In the genomic region with DNA sequence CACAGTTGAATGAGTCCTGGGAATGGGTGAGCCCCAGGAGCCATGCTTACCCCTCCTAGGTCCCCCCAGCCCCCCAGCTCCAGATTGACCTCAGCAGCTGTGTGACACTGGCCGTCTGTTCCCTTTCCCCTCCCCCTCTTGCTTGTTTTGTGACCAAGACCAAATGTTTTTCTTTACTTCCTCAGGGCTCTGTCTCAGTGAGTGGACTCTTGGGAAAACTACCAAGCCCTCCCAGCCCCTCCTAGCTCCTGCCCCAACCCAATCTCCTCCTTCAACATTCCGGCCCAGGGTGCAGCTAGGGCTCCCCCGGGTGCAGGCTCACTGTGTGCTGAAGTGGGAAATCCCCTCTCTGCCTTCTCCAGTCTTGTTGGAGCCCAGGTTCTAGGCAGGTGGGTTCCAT, we compare ENCODE assay signal across 8 mouse cellular contexts. TPM values are rescaled to one million over a fixed set of nuclear protein-coding genes. Genes with fewer than 3 reads are reported as not detected.
DNase-seq lines count a peak whose midpoint lies in the region; ATAC-seq and TF ChIP-seq lines count a peak whose summit lies in the region.

No protein-coding gene starts in this region.

- TF ChIP-seq CTCF in layer of hippocampus, adult 2 months (conservative IDR thresholded peaks at IDR 0.05) = no peak
- no peak for TF ChIP-seq CTCF in midbrain, postnatal 0 days (IDR thresholded peaks at IDR 0.05)

- peak overlapping the region; percentile 32 for H3K9ac ChIP-seq in embryonic facial prominence, embryonic 11.5 days (replicated peaks; ENCODE audit: low read length)
- peak overlapping the region; percentile 79 for H3K9ac ChIP-seq in limb, embryonic 12.5 days (replicated peaks)
- H3K9ac ChIP-seq in midbrain, postnatal 0 days (replicated peaks; ENCODE audit: low read length, poor library complexity, severe bottlenecking) = 0 out of 2 replicates have a peak overlapping the region, but pooled peaks have one; percentile 14

- peak overlapping the region; percentile 94 for H3K4me3 ChIP-seq in layer of hippocampus, adult 2 months
- peak overlapping the region; percentile 93; the same call in 1 of the 2 replicates for H3K4me3 ChIP-seq in embryonic facial prominence, embryonic 11.5 days (ENCODE audit: low read depth, low read length)
- H3K4me3 ChIP-seq in limb, embryonic 12.5 days (replicated peaks) = peak overlapping the region; percentile 79
- H3K4me3 ChIP-seq in midbrain, postnatal 0 days (ENCODE audit: low read depth, low read length) = no peak overlapping the region

- ATAC-seq in embryonic facial prominence, embryonic 11.5 days (replicated peaks; ENCODE audit: insufficient number of reproducible peaks, low FRiP score, low TSS enrichment, low read depth) = no peak
- no peak for ATAC-seq in limb, embryonic 12.5 days (ENCODE audit: insufficient number of reproducible peaks, insufficient read depth, low FRiP score, low TSS enrichment, low read depth)
- ATAC-seq in midbrain, postnatal 0 days (ENCODE audit: low FRiP score) = no peak
- ATAC-seq in erythroid progenitor cell, adult 5-6 weeks (replicated peaks; ENCODE audit: low FRiP score, poor library complexity, severe bottlenecking) = no peak

- H3K27me3 ChIP-seq in embryonic facial prominence, embryonic 11.5 days (ENCODE audit: control insufficient read depth, insufficient read depth, low read length) = no peaks in the 10 kb centered on the region
- no peaks in the 10 kb centered on the region for H3K27me3 ChIP-seq in limb, embryonic 12.5 days
- no peaks in the 10 kb centered on the region for H3K27me3 ChIP-seq in midbrain, postnatal 0 days (ENCODE audit: insufficient read depth, low read length)

- intact Hi-C loops in heart, postnatal 36 days (cut with DNase I) = no loop called here

- DNase-seq in layer of hippocampus, adult 2 months (ENCODE audit: low spot score in 2 of 2) = no peak
- no peak for DNase-seq in layer of hippocampus, adult 8-10 months (ENCODE audit: low spot score in 2 of 2)
- no peak for DNase-seq in embryonic facial prominence, embryonic 11.5 days (ENCODE audit: low spot score)
- peak; percentile 40 to 53 for DNase-seq in heart, postnatal 36 days
- DNase-seq in midbrain, postnatal 0 days (ENCODE audit: low spot score) = no peak
- no peak for DNase-seq in retina, embryonic 14.5 days (ENCODE audit: low spot score)

- H3K4me1 ChIP-seq in embryonic facial prominence, embryonic 11.5 days (ENCODE audit: control insufficient read depth, insufficient read depth, low read length) = peaks cover 13% of the 10 kb centered on the region
- H3K4me1 ChIP-seq in limb, embryonic 12.5 days (replicated peaks) = peaks cover 34% of the 10 kb centered on the region
- H3K4me1 ChIP-seq in midbrain, postnatal 0 days (ENCODE audit: insufficient read depth, low read length) = peaks cover 10% of the 10 kb centered on the region

- peak overlapping the region; percentile 86 for H3K4me2 ChIP-seq in embryonic facial prominence, embryonic 11.5 days (ENCODE audit: low read depth, low read length)
- H3K4me2 ChIP-seq in limb, embryonic 12.5 days = peak overlapping the region; percentile 82
- H3K4me2 ChIP-seq in midbrain, postnatal 0 days (ENCODE audit: low read depth, low read length, poor library complexity, severe bottlenecking) = peak overlapping the region; percentile 2; the same call in 1 of the 2 replicates

- H3K36me3 ChIP-seq in embryonic facial prominence, embryonic 11.5 days (replicated peaks; ENCODE audit: control insufficient read depth, insufficient read depth, low read depth, low read length) = 0 out of 2 replicates have a peak, but pooled peaks cover 2% of the 10 kb centered on the region
- H3K36me3 ChIP-seq in limb, embryonic 12.5 days = peaks cover 39% of the 10 kb centered on the region
- H3K36me3 ChIP-seq in midbrain, postnatal 0 days (ENCODE audit: insufficient read depth, low read length) = peaks cover 16% of the 10 kb centered on the region

- WGBS in embryonic facial prominence, embryonic 11.5 days = 15% methylated on average over 3 of the region's 3 CpGs
- 24% methylated on average over 3 of the region's 3 CpGs for WGBS in limb, embryonic 12.5 days
- 39% methylated on average over 3 of the region's 3 CpGs for WGBS in midbrain, postnatal 0 days

- no peaks in the 10 kb centered on the region for H3K9me3 ChIP-seq in embryonic facial prominence, embryonic 11.5 days (replicated peaks; ENCODE audit: control insufficient read depth, low read length)
- H3K9me3 ChIP-seq in limb, embryonic 12.5 days = no peaks in the 10 kb centered on the region
- no peaks in the 10 kb centered on the region for H3K9me3 ChIP-seq in midbrain, postnatal 0 days (ENCODE audit: low read length)

- H3K27ac ChIP-seq in layer of hippocampus, adult 2 months = peak overlapping the region; percentile 94
- H3K27ac ChIP-seq in embryonic facial prominence, embryonic 11.5 days (replicated peaks; ENCODE audit: low read depth, low read length) = peak overlapping the region; percentile 56; the same call in 1 of the 2 replicates
- H3K27ac ChIP-seq in limb, embryonic 12.5 days = peak overlapping the region; percentile 92
- no peak overlapping the region for H3K27ac ChIP-seq in midbrain, postnatal 0 days (ENCODE audit: low read depth, low read length)

RNA-seq across cellular contexts. Expression of a gene that starts 1.6 kb away (rescaled TPM):
- 10 to 100 TPM; 15.5 to 19.7 TPM for total RNA-seq in layer of hippocampus, adult 2 months (2021)
- 10 to 100 TPM; 14.7 to 24.8 (median 19.2) TPM for total RNA-seq in layer of hippocampus, adult 8-10 months (2022)
- 3.7 and 4.8 TPM in 2 replicates for polyA plus RNA-seq in embryonic facial prominence, embryonic 11.5 days (2014; fragmentation: Nextera tagmentation; extraction: Ambion mirVana)
- 1 to 10 TPM; 3.9 to 4.9 TPM for total RNA-seq in heart, postnatal 36 days (2021)
- polyA plus RNA-seq in limb, embryonic 12.5 days (2016; fragmentation: Nextera tagmentation; extraction: Ambion mirVana) = 8.4 and 9.7 TPM in 2 replicates
- total RNA-seq in midbrain, postnatal 0 days (2014; rRNA removed) = 0.99 and 4.1 TPM in 2 replicates
- polyA plus RNA-seq in midbrain, postnatal 0 days (2015; fragmentation: Nextera tagmentation; extraction: Ambion mirVana) = 4.4 and 6.5 TPM in 2 replicates
- 17.3 and 25.2 TPM in 2 replicates for total RNA-seq in erythroid progenitor cell, adult 5-6 weeks (2015; ENCODE audit: low replicate concordance)
- total RNA-seq in erythroid progenitor cell, adult 5-6 weeks (2017; ENCODE audit: low replicate concordance) = 6.1 and 17.1 TPM in 2 replicates

RNA-seq across cellular contexts. Expression of a gene that starts 1.7 kb away (rescaled TPM):
- total RNA-seq in layer of hippocampus, adult 2 months (2021) = 10 to 100 TPM; 25.4 to 28.1 TPM
- total RNA-seq in layer of hippocampus, adult 8-10 months (2022) = 10 to 100 TPM; 18.8 to 26.8 (median 22.5) TPM
- 28.4 and 30.0 TPM in 2 replicates for polyA plus RNA-seq in embryonic facial prominence, embryonic 11.5 days (2014; fragmentation: Nextera tagmentation; extraction: Ambion mirVana)
- total RNA-seq in heart, postnatal 36 days (2021) = 10 to 100 TPM; 18.4 to 20.5 TPM
- polyA plus RNA-seq in limb, embryonic 12.5 days (2016; fragmentation: Nextera tagmentation; extraction: Ambion mirVana) = 36.0 and 37.6 TPM in 2 replicates
- 13.1 and 14.5 TPM in 2 replicates for total RNA-seq in midbrain, postnatal 0 days (2014; rRNA removed)
- polyA plus RNA-seq in midbrain, postnatal 0 days (2015; fragmentation: Nextera tagmentation; extraction: Ambion mirVana) = 13.1 and 15.9 TPM in 2 replicates
- total RNA-seq in erythroid progenitor cell, adult 5-6 weeks (2015; ENCODE audit: low replicate concordance) = 46.9 and 75.0 TPM in 2 replicates
- total RNA-seq in erythroid progenitor cell, adult 5-6 weeks (2017; ENCODE audit: low replicate concordance) = 32.0 and 37.7 TPM in 2 replicates

RNA-seq across cellular contexts. Expression of a gene that starts 1.8 kb away (rescaled TPM):
- total RNA-seq in layer of hippocampus, adult 2 months (2021) = under 1 TPM in 1 of 2 experiments, not detected in 1; 0.56 TPM
- total RNA-seq in layer of hippocampus, adult 8-10 months (2022) = under 1 TPM; 0.22 to 0.69 (median 0.34) TPM
- 0.13 TPM in 1 of 2 replicates, not detected in the other for polyA plus RNA-seq in embryonic facial prominence, embryonic 11.5 days (2014; fragmentation: Nextera tagmentation; extraction: Ambion mirVana)
- under 1 TPM; 0.16 to 0.31 TPM for total RNA-seq in heart, postnatal 36 days (2021)
- polyA plus RNA-seq in limb, embryonic 12.5 days (2016; fragmentation: Nextera tagmentation; extraction: Ambion mirVana) = 0.20 and 0.31 TPM in 2 replicates
- total RNA-seq in midbrain, postnatal 0 days (2014; rRNA removed) = 0.28 TPM in 1 of 2 replicates, not detected in the other
- 0.09 and 0.10 TPM in 2 replicates for polyA plus RNA-seq in midbrain, postnatal 0 days (2015; fragmentation: Nextera tagmentation; extraction: Ambion mirVana)
- not detected in 2 replicates for total RNA-seq in erythroid progenitor cell, adult 5-6 weeks (2015; ENCODE audit: low replicate concordance)
- total RNA-seq in erythroid progenitor cell, adult 5-6 weeks (2017; ENCODE audit: low replicate concordance) = not detected in 2 replicates

RNA-seq across cellular contexts. Expression of a gene that starts 10.5 kb away (rescaled TPM):
- total RNA-seq in layer of hippocampus, adult 2 months (2021) = 10 to 100 TPM in 1 of 2 experiments, 1 to 10 TPM in 1; 8.4 to 16.4 TPM
- 10 to 100 TPM in 3 of 4 experiments, 1 to 10 TPM in 1; 8.0 to 14.2 (median 10.6) TPM for total RNA-seq in layer of hippocampus, adult 8-10 months (2022)
- 2.8 and 5.2 TPM in 2 replicates for polyA plus RNA-seq in embryonic facial prominence, embryonic 11.5 days (2014; fragmentation: Nextera tagmentation; extraction: Ambion mirVana)
- total RNA-seq in heart, postnatal 36 days (2021) = 1 to 10 TPM; 1.2 to 1.7 TPM
- 8.0 and 9.7 TPM in 2 replicates for polyA plus RNA-seq in limb, embryonic 12.5 days (2016; fragmentation: Nextera tagmentation; extraction: Ambion mirVana)
- 3.3 and 4.9 TPM in 2 replicates for total RNA-seq in midbrain, postnatal 0 days (2014; rRNA removed)
- polyA plus RNA-seq in midbrain, postnatal 0 days (2015; fragmentation: Nextera tagmentation; extraction: Ambion mirVana) = 3.2 TPM in 2 replicates
- total RNA-seq in erythroid progenitor cell, adult 5-6 weeks (2015; ENCODE audit: low replicate concordance) = 62.5 and 94.1 TPM in 2 replicates
- 7.7 and 15.9 TPM in 2 replicates for total RNA-seq in erythroid progenitor cell, adult 5-6 weeks (2017; ENCODE audit: low replicate concordance)

RNA-seq across cellular contexts. Expression of a gene that starts 14.9 kb away (rescaled TPM):
- total RNA-seq in layer of hippocampus, adult 2 months (2021) = under 1 TPM in 1 of 2 experiments, not detected in 1; 0.15 TPM
- under 1 TPM; 0.12 to 0.49 (median 0.28) TPM for total RNA-seq in layer of hippocampus, adult 8-10 months (2022)
- 0.10 and 0.53 TPM in 2 replicates for polyA plus RNA-seq in embryonic facial prominence, embryonic 11.5 days (2014; fragmentation: Nextera tagmentation; extraction: Ambion mirVana)
- under 1 TPM; 0.14 to 0.75 TPM for total RNA-seq in heart, postnatal 36 days (2021)
- polyA plus RNA-seq in limb, embryonic 12.5 days (2016; fragmentation: Nextera tagmentation; extraction: Ambion mirVana) = 0.20 and 0.64 TPM in 2 replicates
- 1.2 TPM in 1 of 2 replicates, not detected in the other for total RNA-seq in midbrain, postnatal 0 days (2014; rRNA removed)
- 0.27 and 0.37 TPM in 2 replicates for polyA plus RNA-seq in midbrain, postnatal 0 days (2015; fragmentation: Nextera tagmentation; extraction: Ambion mirVana)
- total RNA-seq in erythroid progenitor cell, adult 5-6 weeks (2015; ENCODE audit: low replicate concordance) = not detected in 2 replicates
- total RNA-seq in erythroid progenitor cell, adult 5-6 weeks (2017; ENCODE audit: low replicate concordance) = not detected in 2 replicates

Comparison
In these comparisons a context has a peak if more than half of its experiments do, and no peak if none do; other contexts are left out.
1. DNase-seq: peak in heart, postnatal 36 days (2 of 2); none in layer of hippocampus, adult 2 months (0 of 2), layer of hippocampus, adult 8-10 months (0 of 2), embryonic facial prominence, embryonic 11.5 days (single experiment), midbrain, postnatal 0 days (single experiment) and retina, embryonic 14.5 days (single experiment).
2. H3K4me2 ChIP-seq: peak in every context shown above with its lines; median percentile 86 in embryonic facial prominence, embryonic 11.5 days; 82 in limb, embryonic 12.5 days; 2 in midbrain, postnatal 0 days.
3. H3K9ac ChIP-seq: peak in every context shown above with its lines; median percentile 79 in limb, embryonic 12.5 days; 32 in embryonic facial prominence, embryonic 11.5 days; 14 in midbrain, postnatal 0 days.